Mouse (Mus musculus) gastrocnemius, postnatal 14 days (tissue): ENCODE measurements around the gene Capn10. TPM values are rescaled to one million over a fixed set of nuclear protein-coding genes. Genes with fewer than 3 reads are reported as not detected.
"Not testable (repeated sequence)": the region's sequence is repeated elsewhere in the genome, so short reads cannot be mapped to it uniquely, and the experiment has no call there.

Experiments used
- DNase-seq: peaks from one replicate; pipeline ENCODE4 v3.0.0; 2021; ENCODE audit warnings: mixed read lengths
- intact Hi-C: fragments of 180-260 bp; cut with DNase I; formaldehyde crosslinking; loops from one replicate; pipeline ENCODE4 v1.15.1; 2025; ENCODE audit warnings: low total_unique reads
- total RNA-seq, 2 experiments: library from RNA; stranded (reverse); gene quantifications; 2 replicates each; pipeline ENCODE4 v1.2.3; 2021

Gene Capn10
- total RNA-seq, 2 experiments from 2014 or later = 4.1 to 4.7 TPM

GRCm38 (mm10) chr1:92958999-92959398 is 24.8 kb downstream of the Capn10 start:
- intact Hi-C loops = no loop called here
- DNase-seq = no peak

- DNase-seq, intact Hi-C loops: not testable (repeated sequence)
Measured at GRCm38 (mm10) chr1:92970791-92971190, 36.6 kb downstream of the Capn10 start.

- intact Hi-C loops = no loop called here
- no peak for DNase-seq
Measured at GRCm38 (mm10) chr1:92971879-92972795, 38.0 kb downstream of the Capn10 start.

GRCm38 (mm10) chr1:92972854-92973253 is 38.7 kb downstream of the Capn10 start:
- DNase-seq = peak; percentile 53
- intact Hi-C loops = no loop called here

- DNase-seq = no peak
- intact Hi-C loops = no loop called here
Measured at GRCm38 (mm10) chr1:92976141-92976566, 42.0 kb downstream of the Capn10 start.

- intact Hi-C loops = no loop called here
- DNase-seq = no peak
Measured at GRCm38 (mm10) chr1:92978645-92979044, 44.5 kb downstream of the Capn10 start.

GRCm38 (mm10) chr1:92979073-92979602 is 45.0 kb downstream of the Capn10 start:
- intact Hi-C loops = no loop called here
- DNase-seq = no peak

- intact Hi-C loops = no loop called here
- DNase-seq = peak; percentile 40
Measured at GRCm38 (mm10) chr1:92981056-92981845, 47.1 kb downstream of the Capn10 start.

- intact Hi-C loops = no loop called here
- DNase-seq = no peak
Measured at GRCm38 (mm10) chr1:92982931-92983605, 48.9 kb downstream of the Capn10 start.

- intact Hi-C loops = no loop called here
- DNase-seq = no peak
Measured at GRCm38 (mm10) chr1:92984999-92985398, 50.8 kb downstream of the Capn10 start.

- no peak for DNase-seq
- intact Hi-C loops = no loop called here
Measured at GRCm38 (mm10) chr1:92988894-92989293, 54.7 kb downstream of the Capn10 start.

GRCm38 (mm10) chr1:92989891-92990290 is 55.7 kb downstream of the Capn10 start:
- intact Hi-C loops = no loop called here
- DNase-seq = no peak

- DNase-seq = no peak
- intact Hi-C loops = no loop called here
Measured at GRCm38 (mm10) chr1:92992214-92992855, 58.2 kb downstream of the Capn10 start.

- no peak for DNase-seq
- intact Hi-C loops = no loop called here
Measured at GRCm38 (mm10) chr1:92992880-92993279, 58.7 kb downstream of the Capn10 start.

Other genes with a start within 250 kb of the Capn10 start
- gene Gpc1, start 102.7 kb upstream of the Capn10 start, total RNA-seq = 100 to 1,000 TPM; 239 to 251 TPM
- gene Ankmy1, start 31.5 kb upstream of the Capn10 start, total RNA-seq = under 1 TPM; 0.14 to 0.22 TPM
- gene Dusp28, start 27.4 kb upstream of the Capn10 start, total RNA-seq = 10 to 100 TPM; 25.7 to 26.0 TPM
- 10 to 100 TPM; 57.0 to 60.7 TPM for gene Rnpepl1, start 23.6 kb upstream of the Capn10 start, total RNA-seq
- under 1 TPM; 0.16 to 0.43 TPM for gene Gpr35, start 16.5 kb downstream of the Capn10 start, total RNA-seq
- not detected for gene Aqp12, start 72.0 kb downstream of the Capn10 start, total RNA-seq
- gene Kif1a, start 167.6 kb downstream of the Capn10 start, total RNA-seq = 1 to 10 TPM; 1.4 to 5.7 TPM
- gene Agxt, start 200.9 kb downstream of the Capn10 start, total RNA-seq = not detected
- gene 2310007B03Rik, start 226.6 kb downstream of the Capn10 start, total RNA-seq = not detected
- not detected for gene Crocc2, start 234.3 kb downstream of the Capn10 start, total RNA-seq